Mouse (Mus musculus) heart, adult 2 months (tissue): ENCODE measurements around the gene Zkscan6. TPM values are rescaled to one million over a fixed set of nuclear protein-coding genes. Genes with fewer than 3 reads are reported as not detected.
A peak's percentile ranks its signal among the peaks of the same experiment; 100 is the strongest.

Source experiments
- DNase-seq, 2 experiments: peaks; one replicate each; pipeline ENCODE4 v3.0.0; 2021
- H3K27ac ChIP-seq: fragments of 200-600 bp; 2 replicates; pipeline ENCODE4 v1.8.1; 2022
- H3K27me3 ChIP-seq: fragments of 200-500 bp; 2 replicates; pipeline ENCODE4 v1.6.1; 2012; ENCODE audit warnings: mild to moderate bottlenecking, low read length, inconsistent platforms, mixed read lengths; ENCODE audit not compliant: control insufficient read depth, insufficient read depth
- H3K36me3 ChIP-seq: fragments of 200-500 bp; 2 replicates; pipeline ENCODE4 v1.6.1; 2012; ENCODE audit warnings: low read length, inconsistent platforms; ENCODE audit not compliant: control insufficient read depth, insufficient read depth
- H3K4me1 ChIP-seq: fragments of 200-500 bp; 2 replicates; pipeline ENCODE4 v1.6.1; 2011; ENCODE audit warnings: low read length; ENCODE audit not compliant: control insufficient read depth, insufficient read depth
- H3K4me3 ChIP-seq: fragments of 200-600 bp; 2 replicates; pipeline ENCODE4 v1.8.1; 2022
- H3K79me2 ChIP-seq: fragments of 200-500 bp; replicated peaks from 2 replicates; pipeline ENCODE4 v1.6.1; 2012; ENCODE audit warnings: mild to moderate bottlenecking, inconsistent platforms, low read length, moderate library complexity, mixed read lengths; ENCODE audit not compliant: control insufficient read depth, insufficient read depth
- H3K9ac ChIP-seq: fragments of 200-500 bp; 2 replicates; pipeline ENCODE4 v1.6.1; 2012; ENCODE audit warnings: low read depth, mild to moderate bottlenecking, control low read depth, inconsistent platforms, low read length, mixed read lengths
- CTCF ChIP-seq: fragments of 200-600 bp; IDR thresholded peaks from 2 replicates; pipeline ENCODE4 v1.8.1; 2022; ENCODE audit warnings: antibody characterized with exemption, mild to moderate bottlenecking, moderate library complexity
- EP300 ChIP-seq: fragments of 200-500 bp; IDR thresholded peaks from 2 replicates; pipeline ENCODE4 v1.6.1; 2011; ENCODE audit warnings: low read depth, low read length, control low read depth; ENCODE audit not compliant: insufficient read depth
- POLR2A ChIP-seq: fragments of 200-500 bp; IDR thresholded peaks from 2 replicates; pipeline ENCODE4 v1.6.1; 2011; ENCODE audit warnings: mild to moderate bottlenecking, low read depth, low read length, control low read depth; ENCODE audit not compliant: insufficient read depth
- WGBS: fragments of 180-500 bp; shearing (Covaris S2); methylation state at CpG from one replicate; pipeline ENCODE4 v1.1.7; 2018; 5-methylcytosine and 5-hydroxymethylcytosine counted together
- intact Hi-C: fragments of 180-260 bp; cut with DNase I; formaldehyde crosslinking; loops from one replicate; pipeline ENCODE4 v1.15.1; 2025
- polyA plus RNA-seq: library from polyadenylated mRNA; depleted of rRNA; stranded (reverse); fragments of >200 nt; gene quantifications from 2 replicates; pipeline ENCODE4 v1.2.3, GENCODE M21; 2012; rRNA removed
- total RNA-seq, 2 experiments: library from RNA; stranded (reverse); gene quantifications; 2 replicates each; pipeline ENCODE4 v1.2.3; 2021

Zkscan6 gene
- total and polyA plus RNA-seq, 3 experiments: 2.1 to 4.4 (median 4.2) TPM

- DNase-seq: no peak
- no peaks in the 10 kb centered on the region for H3K36me3 ChIP-seq
- intact Hi-C loops: no loop called here
- WGBS: 46% methylated on average over 5 of the region's 5 CpGs
- no peak overlapping the region for H3K27ac ChIP-seq
- H3K4me3 ChIP-seq: no peak overlapping the region
- H3K27me3 ChIP-seq: no peaks in the 10 kb centered on the region
- H3K9ac ChIP-seq: no peak overlapping the region
- TF ChIP-seq POLR2A (no peak), EP300 (no peak), CTCF (no peak)
- H3K4me1 ChIP-seq: no peaks in the 10 kb centered on the region
- no peaks in the 10 kb centered on the region for H3K79me2 ChIP-seq
These were observed 39.5 kb downstream of the Zkscan6 start for GRCm38 (mm10) chr11:65846446-65846845.

- Histone ChIP-seq H3K4me1 (no peaks in the 10 kb centered on the region), H3K36me3 (no peaks in the 10 kb centered on the region), H3K79me2 (no peaks in the 10 kb centered on the region), H3K9ac (no peak overlapping the region), H3K27me3 (no peaks in the 10 kb centered on the region), H3K27ac (no peak overlapping the region), H3K4me3 (no peak overlapping the region)
- no peak for DNase-seq
- intact Hi-C loops: no loop called here
- WGBS: 16% methylated on average over 1 of the region's 1 CpGs
- no peak for TF ChIP-seq EP300
- peak; percentile 39 for TF ChIP-seq CTCF
- TF ChIP-seq POLR2A: no peak
These were observed 45.1 kb downstream of the Zkscan6 start for GRCm38 (mm10) chr11:65852066-65852465.

DNA sequence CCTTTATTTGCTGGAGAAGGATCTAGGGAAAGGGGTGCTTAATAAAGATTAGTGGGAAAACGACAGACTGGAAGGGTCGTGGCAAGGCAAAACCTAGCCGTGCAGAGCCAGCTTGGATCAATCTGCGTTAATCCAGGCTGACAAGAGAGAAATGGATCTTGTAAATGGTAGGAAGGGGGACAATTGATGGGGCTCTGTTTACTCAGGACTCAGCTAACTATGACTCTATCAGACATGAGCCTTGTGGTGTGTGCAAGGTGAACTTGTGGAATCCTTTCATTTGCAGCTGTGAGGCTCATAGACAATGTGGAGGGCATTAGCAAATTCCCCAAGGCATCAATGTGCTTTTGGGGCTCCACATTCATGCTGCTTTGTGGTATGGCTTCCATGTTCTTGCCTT is 54.5 kb downstream of the Zkscan6 start:
- Histone ChIP-seq H3K4me3 (no peak overlapping the region), H3K79me2 (no peaks in the 10 kb centered on the region), H3K4me1 (no peaks in the 10 kb centered on the region), H3K27ac (no peak overlapping the region), H3K36me3 (no peaks in the 10 kb centered on the region), H3K27me3 (no peaks in the 10 kb centered on the region), H3K9ac (no peak overlapping the region)
- 67% methylated on average over 4 of the region's 4 CpGs for whole genome bisulfite sequencing
- intact Hi-C loops: no loop called here
- no peak for DNase-seq
- no peak for TF ChIP-seq CTCF

DNA sequence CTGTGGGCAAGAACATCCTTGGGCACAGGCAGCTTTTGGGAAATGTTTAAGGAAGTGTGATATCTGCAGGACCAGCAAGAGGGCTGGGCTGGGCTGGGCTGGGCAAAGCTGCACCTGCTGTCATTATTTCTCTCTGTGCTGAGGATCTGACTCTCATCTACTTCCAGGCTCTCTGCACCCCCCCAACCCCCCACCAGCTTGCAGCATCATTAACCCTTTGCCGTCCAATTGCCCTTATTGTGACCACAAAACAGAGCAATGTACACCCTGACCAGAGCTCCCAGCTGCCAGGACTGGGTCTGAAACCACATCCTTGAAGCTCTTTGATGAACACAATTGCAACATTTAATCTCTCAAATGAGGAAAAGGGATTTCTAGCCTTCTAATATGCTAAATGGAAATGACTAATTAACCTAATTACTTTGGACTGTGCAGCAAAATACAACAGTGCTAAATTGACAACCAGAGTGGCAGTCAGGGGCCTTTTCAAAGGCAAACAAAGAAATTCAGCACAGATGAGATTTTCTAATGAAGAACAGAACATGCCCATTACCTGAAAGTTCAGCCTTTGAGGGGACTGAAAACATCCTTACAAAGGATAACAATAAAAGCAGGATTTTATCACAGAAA is 70.3 kb downstream of the Zkscan6 start:
- DNase-seq: no peak
- TF ChIP-seq CTCF (no peak), POLR2A (no peak), EP300 (no peak)

More for the DNA sequence above, 70.3 kb downstream of the Zkscan6 start:
- H3K4me1 ChIP-seq: no peaks in the 10 kb centered on the region
- H3K27ac ChIP-seq: no peak overlapping the region
- no peak overlapping the region for H3K4me3 ChIP-seq
- no peaks in the 10 kb centered on the region for H3K36me3 ChIP-seq
- H3K79me2 ChIP-seq: no peaks in the 10 kb centered on the region
- intact Hi-C loops: no loop called here
- 67% methylated on average over 1 of the region's 1 CpGs for WGBS
- H3K27me3 ChIP-seq: no peaks in the 10 kb centered on the region
- H3K9ac ChIP-seq: no peak overlapping the region

Other genes starting within 250 kb of the Zkscan6 start
- gene Map2k4, start 18.9 kb upstream of the Zkscan6 start, total RNA-seq: 10 to 100 TPM; 42.1 to 45.8 TPM
- 21.9 and 42.6 TPM in 2 replicates for gene Map2k4, start 18.9 kb upstream of the Zkscan6 start, polyA plus RNA-seq